Mouse (Mus musculus): ENCODE results near the gene 1600015I10Rik. TPM values are rescaled to one million over a fixed set of nuclear protein-coding genes. Genes with fewer than 3 reads are reported as not detected.

The 1600015I10Rik gene
- polyA plus RNA-seq, 1 experiment from 2014 or later: not detected

- H3K36me3 ChIP-seq: no peaks in the 10 kb centered on the region
Measured at GRCm38 (mm10) chr6:48967868-48968267, 38.2 kb downstream of the 1600015I10Rik start.

DNA sequence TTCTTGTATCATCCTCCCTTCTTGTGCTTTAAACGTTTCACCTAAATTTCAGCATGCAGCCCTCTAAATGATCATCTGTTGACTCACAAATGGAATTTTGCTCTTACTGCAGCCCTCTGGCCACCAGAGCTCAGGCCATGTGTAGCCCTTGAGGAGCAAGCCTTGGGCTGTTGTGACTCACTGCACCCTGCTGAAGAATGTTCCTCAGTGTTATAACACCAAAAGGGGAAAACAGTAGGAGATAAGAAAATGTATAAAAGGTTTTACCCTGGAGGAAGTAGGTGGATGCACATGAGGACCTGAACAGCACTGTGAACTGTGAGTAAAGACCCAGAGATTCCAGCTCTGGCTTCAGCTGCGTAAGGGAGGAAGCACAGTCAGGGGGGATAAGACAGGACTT is 45.0 kb downstream of the 1600015I10Rik start, which contains the start of gene Doxl2:
Gene Doxl2 (plus strand): TSS at position 301 of the 400 bp plus-strand sequence.
- WGBS: 80% methylated on average over 2 of the region's 2 CpGs
- no peak for ATAC-seq (ENCODE audit: insufficient number of reproducible peaks, insufficient read depth, low FRiP score, low TSS enrichment, low read depth)
- Histone ChIP-seq H3K36me3 (no peaks in the 10 kb centered on the region), H3K9ac (no peak within 1 kb of the TSS), H3K4me2 (no peak within 1 kb of the TSS), H3K27ac (no peak within 1 kb of the TSS), H3K4me3 (no peak within 1 kb of the TSS), H3K9me3 (no peaks in the 10 kb centered on the region), H3K4me1 (no peaks in the 10 kb centered on the region), H3K27me3 (no peaks in the 10 kb centered on the region)

More at GRCm38 (mm10) chr6:48967868-48968267, 38.2 kb downstream of the 1600015I10Rik start:
- Histone ChIP-seq H3K9me3 (no peaks in the 10 kb centered on the region), H3K27me3 (no peaks in the 10 kb centered on the region), H3K27ac (no peak overlapping the region), H3K4me1 (no peaks in the 10 kb centered on the region), H3K4me3 (no peak overlapping the region), H3K4me2 (no peak overlapping the region), H3K9ac (no peak overlapping the region)
- no peak for ATAC-seq (ENCODE audit: insufficient number of reproducible peaks, insufficient read depth, low FRiP score, low TSS enrichment, low read depth)

GRCm38 (mm10) chr6:48979616-48980015 is 49.9 kb downstream of the 1600015I10Rik start:
- no peak for ATAC-seq (ENCODE audit: insufficient number of reproducible peaks, insufficient read depth, low FRiP score, low TSS enrichment, low read depth)
- Histone ChIP-seq H3K27me3 (no peaks in the 10 kb centered on the region), H3K36me3 (no peaks in the 10 kb centered on the region), H3K9me3 (no peaks in the 10 kb centered on the region), H3K4me1 (no peaks in the 10 kb centered on the region), H3K9ac (no peak overlapping the region), H3K4me3 (no peak overlapping the region), H3K4me2 (no peak overlapping the region), H3K27ac (no peak overlapping the region)
- WGBS: 43% methylated on average over 1 of the region's 1 CpGs

GRCm38 (mm10) chr6:48982305-48982704 is 52.6 kb downstream of the 1600015I10Rik start:
- Histone ChIP-seq H3K9me3 (no peaks in the 10 kb centered on the region), H3K9ac (no peak overlapping the region), H3K4me2 (no peak overlapping the region), H3K4me1 (no peaks in the 10 kb centered on the region), H3K27me3 (no peaks in the 10 kb centered on the region), H3K36me3 (no peaks in the 10 kb centered on the region), H3K27ac (no peak overlapping the region), H3K4me3 (no peak overlapping the region)
- no peak for ATAC-seq (ENCODE audit: insufficient number of reproducible peaks, insufficient read depth, low FRiP score, low TSS enrichment, low read depth)
- WGBS: 80% methylated on average over 3 of the region's 3 CpGs

Other genes starting within 250 kb of the 1600015I10Rik start
- 10.9 and 11.4 TPM in 2 replicates for gene Gimap4, start 245.3 kb upstream of the 1600015I10Rik start, polyA plus RNA-seq (2015; fragmentation: Nextera tagmentation; extraction: Ambion mirVana)
- gene Gimap6, start 221.7 kb upstream of the 1600015I10Rik start, polyA plus RNA-seq (2015; fragmentation: Nextera tagmentation; extraction: Ambion mirVana): 15.5 and 20.3 TPM in 2 replicates
- 1.4 and 1.6 TPM in 2 replicates for gene Gm28053, start 211.3 kb upstream of the 1600015I10Rik start, polyA plus RNA-seq (2015; fragmentation: Nextera tagmentation; extraction: Ambion mirVana)
- gene Gimap7, start 211.3 kb upstream of the 1600015I10Rik start, polyA plus RNA-seq (2015; fragmentation: Nextera tagmentation; extraction: Ambion mirVana): not detected in 2 replicates
- gene Gimap1, start 190.8 kb upstream of the 1600015I10Rik start, polyA plus RNA-seq (2015; fragmentation: Nextera tagmentation; extraction: Ambion mirVana): 8.0 and 9.0 TPM in 2 replicates
- 2.3 and 3.8 TPM in 2 replicates for gene Gimap5, start 183.7 kb upstream of the 1600015I10Rik start, polyA plus RNA-seq (2015; fragmentation: Nextera tagmentation; extraction: Ambion mirVana)
- gene Gimap3, start 159.0 kb upstream of the 1600015I10Rik start, polyA plus RNA-seq (2015; fragmentation: Nextera tagmentation; extraction: Ambion mirVana): not detected in 2 replicates
- 49.3 and 51.9 TPM in 2 replicates for gene Tmem176a, start 89.0 kb upstream of the 1600015I10Rik start, polyA plus RNA-seq (2015; fragmentation: Nextera tagmentation; extraction: Ambion mirVana)
- 171 and 177 TPM in 2 replicates for gene Tmem176b, start 88.4 kb upstream of the 1600015I10Rik start, polyA plus RNA-seq (2015; fragmentation: Nextera tagmentation; extraction: Ambion mirVana)
- 1.2 TPM in 1 of 2 replicates, not detected in the other for gene Aoc1, start 57.0 kb upstream of the 1600015I10Rik start, polyA plus RNA-seq (2015; fragmentation: Nextera tagmentation; extraction: Ambion mirVana)
- not detected in 2 replicates for gene Doxl2, start 45.1 kb downstream of the 1600015I10Rik start, polyA plus RNA-seq (2015; fragmentation: Nextera tagmentation; extraction: Ambion mirVana)
- not detected in 2 replicates for gene Svs1, start 57.0 kb downstream of the 1600015I10Rik start, polyA plus RNA-seq (2015; fragmentation: Nextera tagmentation; extraction: Ambion mirVana)
- gene Gpnmb, start 106.7 kb downstream of the 1600015I10Rik start, polyA plus RNA-seq (2015; fragmentation: Nextera tagmentation; extraction: Ambion mirVana): 1.3 and 1.4 TPM in 2 replicates
- 83.8 and 87.9 TPM in 2 replicates for gene Malsu1, start 143.9 kb downstream of the 1600015I10Rik start, polyA plus RNA-seq (2015; fragmentation: Nextera tagmentation; extraction: Ambion mirVana)

Measured in embryonic facial prominence, embryonic 13.5 days (tissue).